Mouse (Mus musculus) embryonic facial prominence, embryonic 10.5 days (tissue): ENCODE data around the gene Dcaf4. TPM values are rescaled to one million over a fixed set of nuclear protein-coding genes. Genes with fewer than 3 reads are reported as not detected.
A peak's percentile ranks its signal among the peaks of the same experiment; 100 is the strongest.

ENCODE experiments used
- DNase-seq: peaks from one replicate; pipeline ENCODE4 v3.0.0-alpha.2; 2017; ENCODE audit warnings: low spot score
- H3K27ac ChIP-seq: fragments of 300-500 bp; sonication (generic); replicated peaks from 2 replicates; pipeline ENCODE4 v1.5.1; 2016; ENCODE audit warnings: mild to moderate bottlenecking
- H3K27me3 ChIP-seq: fragments of 300-500 bp; sonication (generic); replicated peaks from 2 replicates; pipeline ENCODE4 v1.6.1; 2016; ENCODE audit warnings: low read depth, mild to moderate bottlenecking; ENCODE audit not compliant: poor library complexity, severe bottlenecking
- H3K36me3 ChIP-seq: fragments of 300-500 bp; sonication (generic); replicated peaks from 2 replicates; pipeline ENCODE4 v1.6.1; 2016; ENCODE audit warnings: mild to moderate bottlenecking, moderate library complexity
- H3K4me1 ChIP-seq: fragments of 300-500 bp; sonication (generic); 2 replicates; pipeline ENCODE4 v1.6.1; 2016
- H3K4me3 ChIP-seq: fragments of 300-500 bp; sonication (generic); 2 replicates; pipeline ENCODE4 v1.5.1; 2016; ENCODE audit warnings: mild to moderate bottlenecking, moderate library complexity
- H3K9me3 ChIP-seq: fragments of 300-500 bp; sonication (generic); 2 replicates; pipeline ENCODE4 v1.6.1; 2016; ENCODE audit warnings: mild to moderate bottlenecking
- WGBS: fragments of 180-500 bp; shearing (Covaris S2); methylation state at CpG from one replicate; pipeline ENCODE4 v1.1.7; 2016; 5-methylcytosine and 5-hydroxymethylcytosine counted together
- polyA plus RNA-seq: library from polyadenylated mRNA; unstranded; fragments of >200 nt; fragmentation: Nextera tagmentation; extraction: Ambion mirVana; gene quantifications from 2 replicates; pipeline ENCODE4 v1.2.1, GENCODE M21; 2016

Dcaf4 gene
- polyA plus RNA-seq, 1 experiment from 2014 or later, result 30.1 TPM

DNA sequence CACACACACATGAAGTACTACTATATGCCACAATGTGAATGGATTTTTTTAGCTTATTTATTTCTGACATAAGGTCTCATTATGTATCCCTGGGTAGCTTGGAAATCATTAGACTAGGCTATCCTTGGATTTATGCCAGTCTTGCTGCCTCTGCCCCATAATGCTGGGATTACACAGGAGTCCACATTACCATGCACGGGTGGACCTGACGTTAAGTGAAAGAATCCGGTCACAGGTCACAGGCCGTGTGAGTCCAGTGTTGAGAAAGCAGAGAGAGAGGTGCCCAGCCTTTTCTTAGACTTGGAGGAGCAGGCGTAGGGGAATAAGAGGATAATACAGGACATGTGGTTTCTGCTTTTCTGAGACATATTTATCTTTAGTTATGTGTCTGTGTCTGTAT lies 21.0 kb upstream of the Dcaf4 start:
- H3K27me3 ChIP-seq, result peaks cover 11% of the 10 kb centered on the region; the same call in 1 of the 2 replicates
- H3K27ac ChIP-seq, result no peak overlapping the region
- peaks cover 22% of the 10 kb centered on the region for H3K4me1 ChIP-seq
- H3K36me3 ChIP-seq, result no peaks in the 10 kb centered on the region
- H3K9me3 ChIP-seq, result no peaks in the 10 kb centered on the region
- no peak overlapping the region for H3K4me3 ChIP-seq
- 83% methylated on average over 5 of the region's 5 CpGs for WGBS
- DNase-seq, result no peak

GRCm38 (mm10) chr12:83502190-83502589 lies 18.1 kb upstream of the Dcaf4 start:
- no peak overlapping the region for H3K4me3 ChIP-seq
- DNase-seq, result peak; percentile 59
- H3K27me3 ChIP-seq, result peaks cover 11% of the 10 kb centered on the region; the same call in 1 of the 2 replicates
- no peaks in the 10 kb centered on the region for H3K36me3 ChIP-seq
- WGBS, result 8% methylated on average over 9 of the region's 9 CpGs
- 0 out of 2 replicates have a peak, but pooled peaks cover 7% of the 10 kb centered on the region for H3K4me1 ChIP-seq
- no peak overlapping the region for H3K27ac ChIP-seq
- no peaks in the 10 kb centered on the region for H3K9me3 ChIP-seq

GRCm38 (mm10) chr12:83506543-83506942 lies 13.7 kb upstream of the Dcaf4 start:
- 0 out of 2 replicates have a peak, but pooled peaks cover 3% of the 10 kb centered on the region for H3K4me1 ChIP-seq
- no peaks in the 10 kb centered on the region for H3K36me3 ChIP-seq
- peaks cover 5% of the 10 kb centered on the region; the same call in 1 of the 2 replicates for H3K27me3 ChIP-seq
- no peak for DNase-seq
- no peak overlapping the region for H3K27ac ChIP-seq
- no peaks in the 10 kb centered on the region for H3K9me3 ChIP-seq
- WGBS, result 78% methylated on average over 10 of the region's 10 CpGs
- H3K4me3 ChIP-seq, result no peak overlapping the region

DNA sequence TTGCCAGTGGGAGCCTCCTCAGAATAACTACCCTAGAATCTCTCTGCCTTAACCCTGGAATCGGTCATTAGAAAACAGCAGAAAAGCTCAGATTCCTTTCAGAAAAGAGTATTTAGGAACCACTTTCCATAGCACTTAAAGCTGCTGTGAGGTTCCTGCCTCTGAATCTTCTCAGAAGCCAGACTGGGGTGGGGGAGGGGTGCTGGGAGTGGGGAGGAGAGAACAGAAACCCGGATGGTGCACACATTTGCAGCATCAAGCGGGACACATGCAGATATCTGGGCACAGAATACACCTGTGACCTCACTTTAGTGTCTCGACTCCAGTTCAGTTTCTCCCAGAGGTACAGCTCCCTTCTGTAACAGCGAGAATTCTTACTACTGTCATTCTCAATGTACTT lies 9.7 kb upstream of the Dcaf4 start:
- Histone ChIP-seq H3K27ac (no peak overlapping the region), H3K27me3 (no peaks in the 10 kb centered on the region), H3K4me3 (no peak overlapping the region), H3K4me1 (peaks cover 9% of the 10 kb centered on the region; the same call in 1 of the 2 replicates), H3K36me3 (no peaks in the 10 kb centered on the region), H3K9me3 (no peaks in the 10 kb centered on the region)
- no peak for DNase-seq
- 84% methylated on average over 5 of the region's 5 CpGs for WGBS

- no peak overlapping the region for H3K4me3 ChIP-seq
- 49% methylated on average over 4 of the region's 4 CpGs for WGBS
Measured at GRCm38 (mm10) chr12:83512783-83513182, 7.5 kb upstream of the Dcaf4 start.

GRCm38 (mm10) chr12:83513185-83513584 lies 7.1 kb upstream of the Dcaf4 start:
- Histone ChIP-seq H3K9me3 (no peaks in the 10 kb centered on the region), H3K27me3 (no peaks in the 10 kb centered on the region), H3K36me3 (no peaks in the 10 kb centered on the region), H3K27ac (no peak overlapping the region), H3K4me3 (no peak overlapping the region), H3K4me1 (peaks cover 12% of the 10 kb centered on the region)
- 39% methylated on average over 5 of the region's 5 CpGs for WGBS
- DNase-seq, result no peak

More at GRCm38 (mm10) chr12:83512783-83513182, 7.5 kb upstream of the Dcaf4 start:
- no peaks in the 10 kb centered on the region for H3K9me3 ChIP-seq
- no peaks in the 10 kb centered on the region for H3K36me3 ChIP-seq
- peaks cover 12% of the 10 kb centered on the region for H3K4me1 ChIP-seq
- no peak for DNase-seq
- H3K27me3 ChIP-seq, result no peaks in the 10 kb centered on the region
- no peak overlapping the region for H3K27ac ChIP-seq

DNA sequence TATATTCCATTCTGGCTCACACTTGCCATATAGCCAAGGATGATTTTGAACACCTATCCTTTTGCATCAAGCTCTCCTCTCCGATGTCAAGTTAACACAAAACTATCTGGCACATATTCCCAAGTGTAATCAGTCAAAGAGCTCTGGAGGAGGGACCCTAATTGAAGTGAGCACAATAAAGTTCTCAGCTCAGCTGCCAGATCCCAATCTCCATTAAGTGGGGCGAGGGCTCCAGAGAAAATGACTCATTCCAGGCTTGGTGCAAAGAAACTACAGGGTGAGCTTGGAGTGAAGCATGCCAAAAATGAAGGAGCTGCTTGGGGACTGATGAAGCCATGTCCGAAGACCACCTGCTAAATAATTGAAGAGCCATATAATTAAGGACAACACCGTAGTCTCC lies 6.0 kb upstream of the Dcaf4 start:
- no peak overlapping the region for H3K27ac ChIP-seq
- no peak for DNase-seq
- 86% methylated on average over 4 of the region's 4 CpGs for WGBS
- H3K4me3 ChIP-seq, result no peak overlapping the region
- H3K4me1 ChIP-seq, result peaks cover 12% of the 10 kb centered on the region
- no peaks in the 10 kb centered on the region for H3K27me3 ChIP-seq
- no peaks in the 10 kb centered on the region for H3K9me3 ChIP-seq
- no peaks in the 10 kb centered on the region for H3K36me3 ChIP-seq

- Histone ChIP-seq H3K4me1 (peaks cover 27% of the 10 kb centered on the region), H3K4me3 (no peak overlapping the region), H3K27ac (no peak overlapping the region), H3K36me3 (no peaks in the 10 kb centered on the region), H3K27me3 (no peaks in the 10 kb centered on the region), H3K9me3 (no peaks in the 10 kb centered on the region)
- no peak for DNase-seq
- WGBS, result 84% methylated on average over 3 of the region's 3 CpGs
Measured at GRCm38 (mm10) chr12:83517580-83517979, 2.7 kb upstream of the Dcaf4 start.

- DNase-seq, result no peak
Measured at GRCm38 (mm10) chr12:83521083-83521482, 817 bp downstream of the Dcaf4 start.

GRCm38 (mm10) chr12:83523056-83523455 lies 2.8 kb downstream of the Dcaf4 start:
- no peak overlapping the region for H3K27ac ChIP-seq
- no peaks in the 10 kb centered on the region for H3K9me3 ChIP-seq
- DNase-seq, result no peak
- peaks cover 5% of the 10 kb centered on the region; the same call in 1 of the 2 replicates for H3K36me3 ChIP-seq
- no peak overlapping the region for H3K4me3 ChIP-seq
- no peaks in the 10 kb centered on the region for H3K27me3 ChIP-seq
- H3K4me1 ChIP-seq, result peaks cover 58% of the 10 kb centered on the region
- 84% methylated on average over 6 of the region's 6 CpGs for WGBS

More at GRCm38 (mm10) chr12:83521083-83521482, 817 bp downstream of the Dcaf4 start:
- no peaks in the 10 kb centered on the region for H3K36me3 ChIP-seq
- peak overlapping the region; percentile 80 for H3K4me3 ChIP-seq
- no peaks in the 10 kb centered on the region for H3K27me3 ChIP-seq
- peaks cover 46% of the 10 kb centered on the region for H3K4me1 ChIP-seq
- H3K27ac ChIP-seq, result peak overlapping the region; percentile 88; the same call in 1 of the 2 replicates
- WGBS, result 50% methylated on average over 8 of the region's 8 CpGs
- H3K9me3 ChIP-seq, result no peaks in the 10 kb centered on the region

DNA sequence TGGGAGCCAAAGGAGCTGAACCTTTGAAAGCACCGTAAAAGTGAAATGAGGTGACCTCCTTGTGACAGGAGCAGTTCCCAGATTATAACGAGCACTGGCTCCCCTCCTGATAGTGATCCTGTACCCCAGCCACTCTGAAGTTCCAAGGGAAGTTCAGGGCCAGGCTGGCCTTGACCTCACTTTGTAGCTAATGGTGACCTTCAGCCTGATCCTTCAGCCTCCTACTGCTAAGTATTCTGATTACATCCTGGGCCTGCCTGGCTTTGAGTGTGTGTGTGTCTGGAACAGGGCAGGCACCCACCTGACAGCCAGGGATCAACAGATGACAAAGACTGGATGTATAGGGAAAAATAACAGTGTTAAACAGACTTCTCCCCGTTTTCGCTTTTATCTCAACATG lies 3.6 kb downstream of the Dcaf4 start:
- no peak for DNase-seq
- Histone ChIP-seq H3K4me1 (peaks cover 59% of the 10 kb centered on the region), H3K9me3 (no peaks in the 10 kb centered on the region), H3K27me3 (no peaks in the 10 kb centered on the region), H3K27ac (no peak overlapping the region), H3K4me3 (no peak overlapping the region), H3K36me3 (peaks cover 8% of the 10 kb centered on the region; the same call in 1 of the 2 replicates)
- WGBS, result 72% methylated on average over 4 of the region's 4 CpGs

DNA sequence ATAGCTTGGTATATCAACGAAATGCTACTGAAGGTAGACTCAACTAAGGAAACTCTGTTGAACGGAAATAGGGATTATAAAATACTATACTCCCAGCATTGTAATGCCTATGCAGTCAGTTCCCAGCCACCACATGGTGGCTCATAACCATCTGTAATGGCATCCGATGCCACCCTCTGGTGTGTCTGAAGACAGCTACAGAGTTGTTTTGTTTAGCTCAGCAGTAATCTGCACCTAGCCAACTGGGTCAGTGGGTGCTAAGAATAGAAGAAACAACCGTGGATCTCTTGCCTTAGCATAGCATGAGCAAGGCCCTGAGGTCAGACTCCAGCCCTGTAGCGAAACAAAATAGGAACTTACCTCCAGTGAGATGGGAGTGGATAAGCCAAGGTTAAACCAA lies 4.1 kb downstream of the Dcaf4 start:
- peaks cover 59% of the 10 kb centered on the region for H3K4me1 ChIP-seq
- H3K36me3 ChIP-seq, result peaks cover 11% of the 10 kb centered on the region; the same call in 1 of the 2 replicates
- H3K27ac ChIP-seq, result no peak overlapping the region
- no peaks in the 10 kb centered on the region for H3K9me3 ChIP-seq
- 83% methylated on average over 5 of the region's 5 CpGs for WGBS
- DNase-seq, result no peak
- H3K4me3 ChIP-seq, result no peak overlapping the region
- no peaks in the 10 kb centered on the region for H3K27me3 ChIP-seq

- peaks cover 50% of the 10 kb centered on the region for H3K4me1 ChIP-seq
- H3K27ac ChIP-seq, result no peak overlapping the region
- H3K36me3 ChIP-seq, result peaks cover 20% of the 10 kb centered on the region
- DNase-seq, result peak; percentile 34
- H3K9me3 ChIP-seq, result no peaks in the 10 kb centered on the region
- H3K27me3 ChIP-seq, result no peaks in the 10 kb centered on the region
- no peak overlapping the region for H3K4me3 ChIP-seq
- 65% methylated on average over 18 of the region's 18 CpGs for WGBS
Measured at GRCm38 (mm10) chr12:83525822-83526544, 5.7 kb downstream of the Dcaf4 start.
